Mouse (Mus musculus) brain, embryonic 14.5 days (tissue): ENCODE data around the gene Prm1.

Source experiments
- CTCF ChIP-seq: fragments of 200-500 bp; IDR thresholded peaks from 2 replicates; pipeline ENCODE4 v1.5.1; 2012; ENCODE audit warnings: inconsistent platforms, mild to moderate bottlenecking, moderate library complexity, borderline replicate concordance; ENCODE audit not compliant: insufficient read depth, insufficient read length; ENCODE audit errors: extremely low read depth
- POLR2A ChIP-seq: fragments of 200-500 bp; IDR thresholded peaks from 2 replicates; pipeline ENCODE4 v1.6.1; 2012; ENCODE audit warnings: mild to moderate bottlenecking, inconsistent platforms, borderline replicate concordance; ENCODE audit not compliant: poor library complexity, insufficient read depth, insufficient read length, severe bottlenecking; ENCODE audit errors: extremely low read depth

DNA sequence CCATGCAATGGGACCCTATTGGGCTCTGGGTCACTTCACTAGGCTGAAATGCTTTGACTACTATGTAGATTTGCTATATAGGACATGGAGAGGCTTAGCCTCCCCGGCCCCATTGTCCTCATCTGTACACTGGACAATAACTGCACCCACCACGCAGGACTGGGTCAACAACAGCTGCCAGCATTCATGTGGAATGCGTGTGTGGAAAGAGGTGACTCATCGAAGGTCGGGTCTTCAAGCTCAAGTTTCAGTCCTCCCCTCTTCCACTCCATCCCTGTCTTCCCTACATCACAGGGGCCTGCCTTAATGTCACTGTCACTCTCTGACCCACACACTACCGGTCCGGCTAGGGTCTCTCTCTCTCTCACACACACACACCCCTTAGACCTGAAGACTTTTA lies 29.3 kb downstream of the Prm1 start:
- no peak for TF ChIP-seq CTCF
- no peak for TF ChIP-seq POLR2A
